Comparison of ENCODE assay signal across 8 mouse cellular contexts in genomic region chr1:52499601-52500313, GRCm38 (mm10). TPM values are rescaled to one million over a fixed set of nuclear protein-coding genes. Genes with fewer than 3 reads are reported as not detected.
DNase-seq lines count a peak whose midpoint lies in the region; ATAC-seq and TF ChIP-seq lines count a peak whose summit lies in the region.

No protein-coding gene starts in this region.

- peak overlapping the region; percentile 90 for H3K4me3 ChIP-seq in G1E (ENCODE audit: low read depth, low read length)
- peak overlapping the region; percentile 73 for H3K4me3 ChIP-seq in forebrain, embryonic 16.5 days (replicated peaks; ENCODE audit: low read length)
- peak overlapping the region; percentile 80 for H3K4me3 ChIP-seq in hindbrain, embryonic 10.5 days

- H3K27me3 ChIP-seq in G1E (ENCODE audit: insufficient read depth, low read length), result no peaks in the 10 kb centered on the region; the same call in 1 of the 2 replicates
- H3K27me3 ChIP-seq in forebrain, embryonic 16.5 days (replicated peaks; ENCODE audit: control insufficient read depth, insufficient read depth, low read length), result no peaks in the 10 kb centered on the region
- peaks cover 23% of the 10 kb centered on the region for H3K27me3 ChIP-seq in hindbrain, embryonic 10.5 days (ENCODE audit: insufficient read depth, poor library complexity, severe bottlenecking)

- H3K36me3 ChIP-seq in G1E (replicated peaks), result peaks cover 4% of the 10 kb centered on the region
- H3K36me3 ChIP-seq in forebrain, embryonic 16.5 days (ENCODE audit: control insufficient read depth, insufficient read depth), result no peaks in the 10 kb centered on the region
- no peaks in the 10 kb centered on the region for H3K36me3 ChIP-seq in hindbrain, embryonic 10.5 days

- no peak for ATAC-seq in G1E (ENCODE audit: extremely low read depth, insufficient number of reproducible peaks, low FRiP score, poor library complexity, severe bottlenecking)
- ATAC-seq in cerebellum, adult (ENCODE audit: insufficient number of reproducible peaks, low FRiP score, low TSS enrichment), result peak; percentile 42
- ATAC-seq in forebrain, embryonic 16.5 days, result peak; percentile 76

- H3K27ac ChIP-seq in forebrain, embryonic 16.5 days (ENCODE audit: low read length), result peak overlapping the region; percentile 81
- H3K27ac ChIP-seq in hindbrain, embryonic 10.5 days, result peak overlapping the region; percentile 89

- peak; percentile 48 for DNase-seq in G1E (ENCODE audit: low spot score)
- DNase-seq in hindbrain, embryonic 10.5 days (ENCODE audit: low spot score), result peak; percentile 64
- DNase-seq in layer of hippocampus, postnatal 10 days (ENCODE audit: low spot score in 2 of 2), result peak; percentile 54 to 65
- peak; percentile 55 for DNase-seq in lung, postnatal 14 days
- DNase-seq in retina, embryonic 14.5 days (ENCODE audit: low spot score), result peak; percentile 53
- DNase-seq in thymus, postnatal 36 days, result peak; percentile 64 to 75

- TF ChIP-seq CTCF in G1E (IDR thresholded peaks at IDR 0.05; ENCODE audit: low read depth, low read length), result no peak

- H3K9me3 ChIP-seq in G1E (replicated peaks), result 0 out of 2 replicates have a peak, but pooled peaks cover 2% of the 10 kb centered on the region
- no peaks in the 10 kb centered on the region for H3K9me3 ChIP-seq in forebrain, embryonic 16.5 days (ENCODE audit: control insufficient read depth, low read length)
- H3K9me3 ChIP-seq in hindbrain, embryonic 10.5 days, result no peaks in the 10 kb centered on the region

- peaks cover 54% of the 10 kb centered on the region for H3K4me1 ChIP-seq in G1E (ENCODE audit: insufficient read depth, low read depth, low read length)
- peaks cover 7% of the 10 kb centered on the region; the same call in 1 of the 2 replicates for H3K4me1 ChIP-seq in forebrain, embryonic 16.5 days (replicated peaks; ENCODE audit: control insufficient read depth, insufficient read depth, low read length)
- H3K4me1 ChIP-seq in hindbrain, embryonic 10.5 days (replicated peaks), result peaks cover 3% of the 10 kb centered on the region; the same call in 1 of the 2 replicates

- H3K4me2 ChIP-seq in forebrain, embryonic 16.5 days (ENCODE audit: low read length), result peak overlapping the region; percentile 59

- peak overlapping the region; percentile 80 for H3K9ac ChIP-seq in forebrain, embryonic 16.5 days (replicated peaks; ENCODE audit: low read depth, low read length)

- under 1% methylated on average over 47 of the region's 68 CpGs for WGBS in forebrain, embryonic 16.5 days
- WGBS in hindbrain, embryonic 10.5 days, result 2% methylated on average over 60 of the region's 68 CpGs

RNA-seq across cellular contexts. Expression of gene Nab1, which starts 0.7 kb away (rescaled TPM):
- total RNA-seq in G1E (2014; fragmentation: Nextera tagmentation) (34.8 and 35.1 TPM in 2 replicates), G1E (2017) (13.0 and 17.5 TPM in 2 replicates)
- polyA plus RNA-seq in G1E (2012), result 11.5 and 13.4 TPM in 2 replicates
- 11.8 and 13.0 TPM in 2 replicates for polyA plus RNA-seq in forebrain, embryonic 16.5 days (2015; fragmentation: Nextera tagmentation; extraction: Ambion mirVana)
- 3.8 and 4.3 TPM in 2 replicates for polyA plus RNA-seq in hindbrain, embryonic 10.5 days (2016; fragmentation: Nextera tagmentation; extraction: Ambion mirVana)
- 10 to 100 TPM; 31.2 to 32.2 TPM for total RNA-seq in layer of hippocampus, postnatal 10 days (2021)
